Mouse (Mus musculus): ENCODE measurements at regions not wholly inside any gene's neighbourhood (a gene's known extent, or its start where the extent isn't known, plus 50 kb on each side); places are given as distances from the start of the nearest gene placed in this dataset.

DNA sequence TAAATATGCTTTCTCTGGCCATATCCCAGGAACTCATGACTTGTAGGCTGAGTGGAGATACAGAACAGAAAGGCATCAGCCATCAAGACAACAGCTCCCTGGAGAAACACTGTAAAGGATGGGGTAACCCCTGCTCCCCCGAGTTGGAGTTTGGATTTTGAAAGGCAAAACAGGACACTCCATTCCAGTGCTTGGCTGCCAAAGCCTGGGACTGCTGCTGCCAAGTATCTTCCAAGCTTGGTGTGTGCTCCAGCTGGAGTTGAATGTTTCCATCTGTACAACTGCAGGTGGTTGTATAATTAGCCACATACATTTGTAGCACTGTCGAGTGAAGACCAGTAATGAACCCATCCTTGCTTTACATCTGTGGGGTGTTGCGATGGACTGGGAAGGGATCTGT lies 62.1 kb downstream of the 4933412E24Rik start:
- in situ Hi-C loops (cut with MseI, MboI): no loop called here

DNA sequence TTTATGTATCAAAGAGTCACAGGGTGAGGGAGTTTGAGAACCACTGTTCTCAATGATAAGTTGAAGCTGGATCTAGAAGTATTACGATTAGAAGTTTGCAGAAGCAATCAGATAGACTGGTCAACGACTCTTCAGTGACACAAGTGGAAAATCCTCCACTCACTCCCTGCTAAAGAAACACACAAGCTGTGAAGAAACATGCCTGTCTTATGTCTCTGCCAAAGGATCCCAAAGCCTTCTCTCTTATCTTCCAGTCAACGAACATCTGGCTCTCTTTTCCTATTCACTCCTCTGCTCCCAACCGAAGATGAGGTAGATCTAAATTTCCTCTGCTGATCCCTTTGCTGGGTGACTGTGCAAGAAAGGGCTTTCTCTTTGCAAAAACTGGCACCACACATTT lies 62.6 kb downstream of the 4933412E24Rik start:
- in situ Hi-C loops (cut with MseI, MboI): no loop called here

DNA sequence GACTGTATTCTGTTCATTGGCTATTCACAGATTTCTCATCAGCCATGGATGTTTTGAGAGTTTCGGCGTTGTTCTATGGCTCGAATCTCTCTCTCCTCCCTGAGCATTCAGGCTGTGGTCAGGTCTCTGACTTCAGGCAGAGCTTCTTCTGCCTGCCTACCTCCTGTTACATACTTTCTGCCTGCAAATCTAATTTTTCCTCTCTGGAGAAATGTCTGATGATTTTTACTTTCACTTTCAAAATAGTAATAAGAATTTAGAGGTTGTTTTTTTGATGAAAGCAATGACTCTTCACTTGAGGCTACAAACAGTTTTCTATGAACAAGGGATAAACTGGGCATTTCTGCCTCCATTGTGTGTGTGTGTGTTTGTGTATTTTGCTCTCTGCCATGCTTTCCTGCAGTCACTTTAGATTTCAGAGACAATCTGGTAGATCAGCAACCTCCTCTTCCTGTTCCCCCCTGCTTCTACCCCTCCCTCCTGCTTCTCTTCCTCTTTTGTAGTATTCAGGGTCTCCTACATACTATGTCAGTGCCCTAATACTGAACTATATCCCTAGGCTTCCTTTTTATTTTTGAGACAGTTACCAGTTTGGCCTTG lies 65.7 kb downstream of the 4933412E24Rik start:
- in situ Hi-C loops (cut with MseI, MboI): no loop called here

- in situ Hi-C loops (cut with MseI, MboI): no loop called here
Measured at GRCm38 (mm10) chr15:59945208-59945607, 71.2 kb downstream of the 4933412E24Rik start.

DNA sequence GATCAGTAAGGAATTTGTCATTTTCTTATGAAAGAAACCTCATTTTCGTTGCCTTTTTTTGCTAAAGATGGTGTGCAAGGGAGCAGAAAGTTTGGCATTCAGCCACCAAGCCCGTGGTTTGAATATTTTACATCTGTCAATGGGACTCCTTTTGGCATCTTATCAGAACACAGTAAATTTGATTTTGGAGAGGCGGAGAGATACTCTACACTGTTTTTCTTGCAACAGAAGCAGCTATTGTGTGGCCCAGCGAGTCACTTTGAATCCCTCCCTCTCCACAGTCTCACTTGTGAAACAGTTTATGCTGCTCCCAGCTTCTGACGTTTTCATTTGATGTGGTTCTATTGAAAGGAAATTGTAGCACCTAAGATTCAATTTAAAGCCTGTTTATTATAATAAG lies 79.9 kb downstream of the 4933412E24Rik start:
- in situ Hi-C loops (cut with MseI, MboI): no loop called here

- in situ Hi-C loops (cut with MseI, MboI): no loop called here
Measured at GRCm38 (mm10) chr15:59913860-59914259, 102.6 kb downstream of the 4933412E24Rik start.

DNA sequence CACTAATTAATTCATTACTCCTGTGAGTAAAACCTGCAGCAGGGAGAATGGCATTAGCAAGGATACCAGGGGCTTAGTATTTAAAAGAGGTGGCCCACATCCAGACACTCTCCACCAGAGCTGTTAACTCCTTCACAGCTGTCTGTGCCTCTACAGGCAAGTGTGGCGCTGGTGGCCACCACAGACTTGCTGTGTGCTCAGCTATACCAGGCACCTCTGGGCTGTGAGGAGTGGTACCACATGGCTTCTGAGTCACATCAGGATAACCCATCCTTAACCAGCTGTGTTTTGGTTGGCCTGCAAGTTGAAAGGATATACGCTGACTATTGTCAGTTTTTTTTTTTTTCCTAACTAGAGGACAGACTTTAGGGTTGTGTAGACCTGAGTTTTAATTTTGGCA lies 108.1 kb downstream of the 4933412E24Rik start:
- in situ Hi-C loops (cut with MseI, MboI): no loop called here

- in situ Hi-C loops (cut with MseI, MboI): no loop called here
Measured at GRCm38 (mm10) chr15:59905832-59906797, 110.3 kb downstream of the 4933412E24Rik start.

DNA sequence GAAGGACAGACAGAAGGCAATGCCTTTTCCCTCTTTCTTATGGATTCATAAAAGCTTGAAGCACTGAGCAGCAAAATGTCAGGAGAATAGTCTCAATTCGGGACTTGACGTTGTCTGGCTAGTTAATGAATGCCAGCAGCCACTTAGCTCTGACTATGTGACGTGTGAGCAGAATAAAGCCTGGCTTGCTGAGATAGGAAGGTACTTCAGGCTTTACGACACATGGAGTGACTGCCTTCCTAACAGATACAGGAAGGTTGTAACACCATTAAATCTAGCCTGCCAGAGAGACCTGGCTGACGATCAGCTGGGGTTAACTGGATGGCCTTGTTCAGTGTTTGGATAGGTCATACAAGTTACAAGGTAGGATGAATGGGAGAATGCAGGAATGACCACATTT lies 111.7 kb downstream of the 4933412E24Rik start:
- in situ Hi-C loops (cut with MseI, MboI): no loop called here

GRCm38 (mm10) chr15:59888996-59889395 lies 127.4 kb downstream of the 4933412E24Rik start:
- in situ Hi-C loops (cut with MseI, MboI): no loop called here

DNA sequence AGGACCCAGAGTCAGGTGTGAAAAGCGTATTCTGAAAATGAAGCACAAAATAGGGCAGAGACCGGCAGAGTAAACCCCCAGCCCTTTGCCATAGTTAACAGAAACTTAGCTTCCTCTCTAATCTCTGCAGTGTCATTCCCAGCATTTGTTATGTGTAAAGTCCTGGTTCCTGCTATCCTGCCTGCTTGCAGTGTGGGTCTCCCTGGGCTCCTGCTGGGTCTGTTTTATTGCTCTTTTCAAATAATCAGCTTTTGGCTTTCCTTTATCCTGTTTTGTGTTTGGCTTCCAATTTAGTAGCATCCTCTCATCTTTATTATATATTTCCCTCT lies 128.3 kb downstream of the 4933412E24Rik start:
- in situ Hi-C loops (cut with MseI, MboI): no loop called here

- in situ Hi-C loops (cut with MseI, MboI): no loop called here
Measured at GRCm38 (mm10) chr15:59887381-59888130, 128.9 kb downstream of the 4933412E24Rik start.

- in situ Hi-C loops (cut with MseI, MboI): no loop called here
Measured at GRCm38 (mm10) chr15:59886036-59886435, 130.4 kb downstream of the 4933412E24Rik start.

DNA sequence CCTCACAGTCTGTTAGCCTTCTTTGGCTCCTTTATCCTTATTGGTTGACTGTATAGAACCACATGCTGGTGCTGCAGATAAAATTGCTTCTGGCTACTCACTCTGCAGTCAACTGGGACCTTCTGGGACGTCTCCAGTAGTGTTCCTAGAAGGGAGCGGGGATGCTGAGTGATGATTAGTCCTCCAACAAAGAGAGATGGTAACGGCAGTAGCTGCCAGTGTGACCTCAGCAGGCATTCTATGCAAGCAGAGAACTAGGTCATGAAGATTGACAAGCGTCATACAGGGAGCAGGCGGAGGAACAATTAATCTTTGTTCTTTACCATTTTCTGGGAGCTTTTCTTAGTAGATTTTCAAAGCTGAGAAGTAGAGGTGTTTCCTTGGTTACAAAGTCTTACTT lies 134.0 kb downstream of the 4933412E24Rik start:
- in situ Hi-C loops (cut with MseI, MboI): no loop called here

DNA sequence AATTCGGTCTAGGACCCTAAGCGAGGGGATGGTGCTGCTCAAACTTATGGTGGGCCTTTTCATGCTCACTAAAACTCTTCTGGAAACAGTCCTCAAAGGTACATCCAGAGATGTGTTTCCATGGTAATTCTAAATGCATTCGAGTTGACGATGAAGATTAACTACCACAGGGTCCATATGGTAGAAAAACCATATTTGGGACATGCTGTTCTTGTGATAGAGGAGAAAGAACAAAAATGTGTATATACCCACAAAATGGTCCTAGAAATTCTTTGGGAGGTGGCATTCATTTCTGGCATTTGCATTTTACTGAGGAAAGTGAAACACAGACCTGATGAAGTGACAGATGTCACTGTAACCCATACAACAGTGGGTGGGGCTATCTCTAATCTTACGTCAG lies 136.0 kb downstream of the 4933412E24Rik start:
- in situ Hi-C loops (cut with MseI, MboI): no loop called here

- in situ Hi-C loops (cut with MseI, MboI): no loop called here
Measured at GRCm38 (mm10) chr15:59879311-59879710, 137.1 kb downstream of the 4933412E24Rik start.

- in situ Hi-C loops (cut with MseI, MboI): no loop called here
Measured at GRCm38 (mm10) chr15:59876279-59876742, 140.1 kb downstream of the 4933412E24Rik start.

DNA sequence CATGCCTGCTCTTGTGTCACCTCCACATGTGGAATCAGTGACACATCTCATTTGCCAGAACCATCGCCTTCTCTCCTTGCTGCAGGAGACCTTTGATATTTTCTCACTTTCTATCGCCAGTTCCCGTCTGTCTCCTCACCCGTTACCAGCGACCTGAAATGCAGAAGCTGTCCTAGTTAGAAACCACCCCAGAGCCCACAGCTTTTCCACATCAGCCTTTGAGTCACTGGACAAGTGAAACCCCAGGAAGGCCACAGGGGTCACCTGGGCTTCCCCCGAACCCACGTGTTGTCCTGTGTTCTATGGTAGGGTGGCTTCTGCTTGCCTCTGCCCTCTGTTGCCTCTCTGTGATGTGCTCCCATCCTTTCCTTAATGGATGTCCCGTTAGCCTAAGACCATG lies 149.7 kb downstream of the 4933412E24Rik start:
- in situ Hi-C loops (cut with MseI, MboI): no loop called here

GRCm38 (mm10) chr15:59864746-59865499 lies 151.5 kb downstream of the 4933412E24Rik start:
- in situ Hi-C loops (cut with MseI, MboI): no loop called here

- in situ Hi-C loops (cut with MseI, MboI): no loop called here
Measured at GRCm38 (mm10) chr15:59852271-59853000, 164.0 kb downstream of the 4933412E24Rik start.
